Mouse (Mus musculus) liver, embryonic 11.5 days (tissue): ENCODE results near the gene Ebf3. TPM values are rescaled to one million over a fixed set of nuclear protein-coding genes. Genes with fewer than 3 reads are reported as not detected.

Experiments used
- ATAC-seq: fragments of 200-750 bp; cut with Nextera tagmentation; replicated peaks from 2 replicates; pipeline ENCODE4 v1.8.0; 2017; ENCODE audit warnings: moderate number of reproducible peaks, mild to moderate bottlenecking, moderate TSS enrichment, moderate library complexity; ENCODE audit not compliant: low FRiP score
- DNase-seq: peaks from one replicate; pipeline ENCODE4 v3.0.0-alpha.2; 2017; ENCODE audit warnings: low spot score
- H3K27ac ChIP-seq: fragments of 300-500 bp; sonication (generic); 2 replicates; pipeline ENCODE4 v1.5.1; 2014; ENCODE audit warnings: mild to moderate bottlenecking, low read depth, low read length, control low read depth
- H3K27me3 ChIP-seq: fragments of 300-500 bp; sonication (generic); replicated peaks from 2 replicates; pipeline ENCODE4 v1.6.1; 2014; ENCODE audit warnings: low read length, mixed read lengths; ENCODE audit not compliant: control insufficient read depth, insufficient read depth
- H3K36me3 ChIP-seq: fragments of 300-500 bp; sonication (generic); 2 replicates; pipeline ENCODE4 v1.6.1; 2014; ENCODE audit warnings: mild to moderate bottlenecking, low read length, moderate library complexity, mixed read lengths; ENCODE audit not compliant: control insufficient read depth, insufficient read depth
- H3K4me1 ChIP-seq: fragments of 300-500 bp; sonication (generic); replicated peaks from 2 replicates; pipeline ENCODE4 v1.6.1; 2014; ENCODE audit warnings: low read length, mixed read lengths; ENCODE audit not compliant: control insufficient read depth, insufficient read depth
- H3K4me2 ChIP-seq: fragments of 300-500 bp; sonication (generic); 2 replicates; pipeline ENCODE4 v1.6.1; 2014; ENCODE audit warnings: mild to moderate bottlenecking, control low read depth, moderate library complexity
- H3K4me3 ChIP-seq: fragments of 300-500 bp; sonication (generic); 2 replicates; pipeline ENCODE4 v1.5.1; 2014; ENCODE audit warnings: low read depth, low read length, control low read depth
- H3K9ac ChIP-seq: fragments of 300-500 bp; sonication (generic); 2 replicates; pipeline ENCODE4 v1.6.1; 2014; ENCODE audit warnings: low read depth, low read length, control low read depth
- H3K9me3 ChIP-seq: fragments of 300-500 bp; sonication (generic); 2 replicates; pipeline ENCODE4 v1.6.1; 2016; ENCODE audit warnings: low read length, inconsistent platforms, mixed read lengths; ENCODE audit not compliant: control insufficient read depth
- WGBS: fragments of 180-500 bp; shearing (Covaris S2); extraction: QIAGEN DNeasy Blood & Tissue Kit; methylation state at CpG from one replicate; pipeline ENCODE4 v1.1.7; 2014; 5-methylcytosine and 5-hydroxymethylcytosine counted together
- polyA plus RNA-seq: library from polyadenylated mRNA; unstranded; fragments of >200 nt; fragmentation: Nextera tagmentation; extraction: Ambion mirVana; gene quantifications from 2 replicates; pipeline ENCODE4 v1.2.1, GENCODE M21; 2014

Gene Ebf3
- polyA plus RNA-seq, 1 experiment from 2014 or later: 0.55 TPM

GRCm38 (mm10) chr7:137268452-137269155 lies 45.6 kb downstream of the Ebf3 start:
- ATAC-seq (no peak), DNase-seq (no peak)
- Histone ChIP-seq H3K4me2 (no peak overlapping the region), H3K9ac (no peak overlapping the region), H3K9me3 (no peaks in the 10 kb centered on the region), H3K27me3 (peaks cover 16% of the 10 kb centered on the region), H3K27ac (no peak overlapping the region), H3K4me1 (no peaks in the 10 kb centered on the region; the same call in 1 of the 2 replicates), H3K36me3 (no peaks in the 10 kb centered on the region), H3K4me3 (no peak overlapping the region)
- 67% methylated on average over 8 of the region's 8 CpGs for WGBS

GRCm38 (mm10) chr7:137267441-137267840 lies 46.8 kb downstream of the Ebf3 start:
- ATAC-seq: no peak
- H3K9ac ChIP-seq: no peak overlapping the region
- no peaks in the 10 kb centered on the region for H3K9me3 ChIP-seq
- H3K4me3 ChIP-seq: no peak overlapping the region
- no peak for DNase-seq
- H3K27me3 ChIP-seq: peaks cover 16% of the 10 kb centered on the region
- WGBS: 86% methylated on average over 9 of the region's 9 CpGs
- no peaks in the 10 kb centered on the region; the same call in 1 of the 2 replicates for H3K4me1 ChIP-seq
- no peaks in the 10 kb centered on the region for H3K36me3 ChIP-seq
- H3K4me2 ChIP-seq: no peak overlapping the region
- no peak overlapping the region for H3K27ac ChIP-seq

GRCm38 (mm10) chr7:137266575-137266974 lies 47.7 kb downstream of the Ebf3 start:
- no peak for DNase-seq
- H3K36me3 ChIP-seq: no peaks in the 10 kb centered on the region
- H3K9ac ChIP-seq: no peak overlapping the region
- no peak overlapping the region for H3K4me3 ChIP-seq
- peaks cover 16% of the 10 kb centered on the region for H3K27me3 ChIP-seq
- H3K9me3 ChIP-seq: no peaks in the 10 kb centered on the region
- ATAC-seq: no peak
- H3K4me1 ChIP-seq: no peaks in the 10 kb centered on the region; the same call in 1 of the 2 replicates
- no peak overlapping the region for H3K4me2 ChIP-seq
- no peak overlapping the region for H3K27ac ChIP-seq
- 27% methylated on average over 17 of the region's 17 CpGs for WGBS

- Histone ChIP-seq H3K4me3 (no peak overlapping the region), H3K36me3 (no peaks in the 10 kb centered on the region), H3K4me1 (no peaks in the 10 kb centered on the region; the same call in 1 of the 2 replicates), H3K9ac (no peak overlapping the region), H3K27ac (no peak overlapping the region), H3K4me2 (no peak overlapping the region), H3K9me3 (no peaks in the 10 kb centered on the region), H3K27me3 (peaks cover 11% of the 10 kb centered on the region)
- no peak for ATAC-seq
- WGBS: 84% methylated on average over 8 of the region's 8 CpGs
- no peak for DNase-seq
Measured at GRCm38 (mm10) chr7:137262330-137262729, 51.9 kb downstream of the Ebf3 start.

GRCm38 (mm10) chr7:137246213-137246872 lies 67.9 kb downstream of the Ebf3 start:
- Histone ChIP-seq H3K4me1 (no peaks in the 10 kb centered on the region), H3K4me3 (no peak overlapping the region), H3K36me3 (no peaks in the 10 kb centered on the region), H3K4me2 (no peak overlapping the region), H3K9ac (no peak overlapping the region), H3K27me3 (peaks cover 15% of the 10 kb centered on the region), H3K27ac (no peak overlapping the region), H3K9me3 (no peaks in the 10 kb centered on the region)
- 38% methylated on average over 11 of the region's 11 CpGs for WGBS
- DNase-seq (peak; percentile 51), ATAC-seq (0 out of 2 replicates have a peak, but pooled peaks have one; percentile 41)

- no peak for DNase-seq
Measured at GRCm38 (mm10) chr7:137244839-137245238, 69.4 kb downstream of the Ebf3 start.

GRCm38 (mm10) chr7:137240481-137240880 lies 73.8 kb downstream of the Ebf3 start:
- Histone ChIP-seq H3K4me1 (no peaks in the 10 kb centered on the region), H3K9ac (no peak overlapping the region), H3K36me3 (no peaks in the 10 kb centered on the region), H3K4me3 (no peak overlapping the region), H3K9me3 (no peaks in the 10 kb centered on the region), H3K27ac (no peak overlapping the region), H3K4me2 (no peak overlapping the region), H3K27me3 (peaks cover 15% of the 10 kb centered on the region)
- WGBS: 81% methylated on average over 8 of the region's 8 CpGs
- ATAC-seq (no peak), DNase-seq (no peak)

More at GRCm38 (mm10) chr7:137244839-137245238, 69.4 kb downstream of the Ebf3 start:
- Histone ChIP-seq H3K4me3 (no peak overlapping the region), H3K36me3 (no peaks in the 10 kb centered on the region), H3K4me1 (no peaks in the 10 kb centered on the region), H3K4me2 (no peak overlapping the region), H3K27me3 (peaks cover 18% of the 10 kb centered on the region), H3K27ac (no peak overlapping the region), H3K9me3 (no peaks in the 10 kb centered on the region), H3K9ac (no peak overlapping the region)
- ATAC-seq: no peak
- 79% methylated on average over 7 of the region's 7 CpGs for WGBS

- DNase-seq: no peak
- Histone ChIP-seq H3K9me3 (no peaks in the 10 kb centered on the region), H3K4me3 (no peak overlapping the region), H3K4me2 (no peak overlapping the region), H3K27me3 (peaks cover 13% of the 10 kb centered on the region), H3K4me1 (no peaks in the 10 kb centered on the region), H3K27ac (no peak overlapping the region), H3K36me3 (no peaks in the 10 kb centered on the region), H3K9ac (no peak overlapping the region)
- ATAC-seq: no peak
- 75% methylated on average over 5 of the region's 5 CpGs for WGBS
Measured at GRCm38 (mm10) chr7:137239542-137240133, 74.6 kb downstream of the Ebf3 start.
